Mouse (Mus musculus) liver, embryonic 14.5 days (tissue): ENCODE measurements at regions not wholly inside any gene's neighbourhood (a gene's known extent, or its start where the extent isn't known, plus 50 kb on each side); places are given as distances from the start of the nearest gene placed in this dataset.
A peak's percentile ranks its signal among the peaks of the same experiment; 100 is the strongest.

Source experiments
- ATAC-seq: fragments of 200-750 bp; cut with Nextera tagmentation; 2 replicates; pipeline ENCODE4 v1.8.0; 2017; ENCODE audit warnings: moderate number of reproducible peaks, mild to moderate bottlenecking, moderate library complexity; ENCODE audit not compliant: insufficient read depth
- DNase-seq, 3 experiments: peaks; one replicate each; pipeline ENCODE4 v3.0.0-alpha.2; 2012 to 2013; ENCODE audit warnings: low read depth in 3 of 3, low spot score in 3 of 3
- H3K27ac ChIP-seq: fragments of 300-500 bp; sonication (generic); 2 replicates; pipeline ENCODE4 v1.5.1; 2014; ENCODE audit warnings: moderate library complexity, mild to moderate bottlenecking, control low read depth, inconsistent platforms
- H3K27me3 ChIP-seq: fragments of 300-500 bp; sonication (generic); 2 replicates; pipeline ENCODE4 v1.6.1; 2014; ENCODE audit warnings: mild to moderate bottlenecking, low read length, moderate library complexity; ENCODE audit not compliant: control insufficient read depth, insufficient read depth
- H3K36me3 ChIP-seq: fragments of 300-500 bp; sonication (generic); replicated peaks from 2 replicates; pipeline ENCODE4 v1.6.1; 2014; ENCODE audit warnings: low read depth; ENCODE audit not compliant: control insufficient read depth, insufficient read depth
- H3K4me1 ChIP-seq, 2 experiments: fragments of 200-500 bp in 1 of 2; fragments of 300-500 bp in 1 of 2; sonication (generic) in 1 of 2; replicated peaks; 2 replicates each; pipeline ENCODE4 v1.6.1; 2012 to 2014; ENCODE audit warnings: antibody characterized with exemption in 1 of 2, inconsistent platforms in 1 of 2, low read length in 1 of 2; ENCODE audit not compliant: control insufficient read depth in 2 of 2, insufficient read depth in 2 of 2
- H3K4me2 ChIP-seq: fragments of 300-500 bp; sonication (generic); 2 replicates; pipeline ENCODE4 v1.6.1; 2014; ENCODE audit warnings: low read depth, mild to moderate bottlenecking, control low read depth, moderate library complexity
- H3K4me3 ChIP-seq, 2 experiments: fragments of 200-500 bp in 1 of 2; fragments of 300-500 bp in 1 of 2; sonication (generic) in 1 of 2; 2 replicates each; pipeline ENCODE4 v1.5.1; 2012 to 2014; ENCODE audit warnings: low read depth in 2 of 2, low read length in 2 of 2, mild to moderate bottlenecking in 2 of 2, control low read depth in 1 of 2, inconsistent platforms in 1 of 2, moderate library complexity in 1 of 2; ENCODE audit not compliant: insufficient read depth in 1 of 2
- H3K9ac ChIP-seq: fragments of 300-500 bp; sonication (generic); replicated peaks from 2 replicates; pipeline ENCODE4 v1.6.1; 2014; ENCODE audit warnings: mild to moderate bottlenecking, control low read depth, moderate library complexity
- H3K9me3 ChIP-seq: fragments of 300-500 bp; sonication (generic); 2 replicates; pipeline ENCODE4 v1.6.1; 2016; ENCODE audit warnings: low read length, mixed read lengths; ENCODE audit not compliant: control insufficient read depth
- CTCF ChIP-seq: IDR thresholded peaks from 2 replicates; pipeline ENCODE4 v1.5.1; 2016; ENCODE audit warnings: antibody characterized with exemption, low read depth, control low read depth
- EP300 ChIP-seq: IDR thresholded peaks from 2 replicates; pipeline ENCODE4 v1.6.1; 2016; ENCODE audit warnings: antibody characterized with exemption, low read depth
- WGBS: fragments of 180-500 bp; shearing (Covaris S2); extraction: QIAGEN DNeasy Blood & Tissue Kit; methylation state at CpG from one replicate; pipeline ENCODE4 v1.1.7; 2014; ENCODE audit not compliant: insufficient replicate concordance; 5-methylcytosine and 5-hydroxymethylcytosine counted together

- Histone ChIP-seq H3K9me3 (no peaks in the 10 kb centered on the region), H3K27me3 (peaks cover 58% of the 10 kb centered on the region), H3K36me3 (no peaks in the 10 kb centered on the region), H3K9ac (peak overlapping the region; percentile 35; the same call in 1 of the 2 replicates), H3K27ac (no peak overlapping the region), H3K4me2 (peak overlapping the region; percentile 99), H3K4me1 (peaks cover 16 to 22% of the 10 kb centered on the region in 2 experiments), H3K4me3 (peak overlapping the region; percentile 53 to 95)
- ATAC-seq = no peak
- DNase-seq = no peak
- 12% methylated on average over 26 of the region's 26 CpGs for WGBS
- TF ChIP-seq CTCF (no peak), EP300 (no peak)
Observed at GRCm38 (mm10) chr14:61684473-61685230, 77.4 kb downstream of the Kcnrg start.

DNA sequence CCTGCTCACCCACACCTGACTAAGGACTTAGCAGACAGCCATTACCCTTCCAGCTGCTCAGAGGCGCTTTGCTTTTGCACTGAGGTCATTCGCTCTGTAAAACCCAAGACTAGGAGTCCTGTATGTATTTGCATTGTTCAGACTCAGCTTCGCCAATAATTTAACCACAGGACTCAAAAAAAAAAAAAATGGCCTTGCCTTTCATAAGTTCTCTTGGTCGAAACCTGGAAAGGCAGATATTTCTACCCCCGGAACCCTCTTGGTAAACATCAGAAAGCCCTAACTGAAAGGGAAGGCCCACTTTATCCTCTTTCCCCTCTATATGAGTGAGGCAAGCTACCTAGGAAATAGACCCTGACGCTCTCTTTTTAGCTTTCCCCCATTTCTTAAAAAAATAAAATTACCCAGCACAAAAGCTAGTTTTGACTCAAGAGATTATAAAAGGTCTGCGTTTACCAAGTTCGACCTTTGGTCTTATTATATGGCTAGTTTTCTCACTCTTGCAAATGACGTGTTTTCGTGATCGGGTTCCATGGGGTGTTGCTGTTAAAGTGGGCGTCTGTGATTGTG, 78.1 kb downstream of the Kcnrg start:
- no peak overlapping the region for H3K4me3 ChIP-seq

GRCm38 (mm10) chr14:61686101-61686691, 78.9 kb downstream of the Kcnrg start:
- Histone ChIP-seq H3K27me3 (peaks cover 73% of the 10 kb centered on the region), H3K36me3 (no peaks in the 10 kb centered on the region), H3K4me1 (peaks cover 12 to 18% of the 10 kb centered on the region in 2 experiments), H3K9me3 (no peaks in the 10 kb centered on the region), H3K4me2 (peak overlapping the region; percentile 59), H3K27ac (no peak overlapping the region), H3K9ac (no peak overlapping the region), H3K4me3 (peak overlapping the region in 1 of 2 experiments; percentile 38; a peak in 2 of 4 replicates)
- TF ChIP-seq EP300 = no peak
- no peak for TF ChIP-seq CTCF
- DNase-seq = no peak
- ATAC-seq = no peak
- 1% methylated on average over 31 of the region's 35 CpGs for WGBS

More for the DNA sequence above, 78.1 kb downstream of the Kcnrg start:
- ATAC-seq (no peak), DNase-seq (no peak)
- Histone ChIP-seq H3K36me3 (no peaks in the 10 kb centered on the region), H3K27me3 (peaks cover 64% of the 10 kb centered on the region), H3K9ac (no peak overlapping the region), H3K27ac (no peak overlapping the region), H3K4me2 (peak overlapping the region; percentile 99; the same call in 1 of the 2 replicates), H3K4me1 (peaks cover 13 to 18% of the 10 kb centered on the region in 2 experiments), H3K9me3 (no peaks in the 10 kb centered on the region)
- no peak for TF ChIP-seq EP300
- no peak for TF ChIP-seq CTCF
- WGBS = 17% methylated on average over 12 of the region's 12 CpGs

- no peak overlapping the region for H3K27ac ChIP-seq
- H3K9ac ChIP-seq = no peak overlapping the region
- H3K4me1 ChIP-seq = peaks cover 12 to 18% of the 10 kb centered on the region in 2 experiments
- H3K4me3 ChIP-seq = peak overlapping the region; percentile 34 to 38
- peaks cover 79% of the 10 kb centered on the region for H3K27me3 ChIP-seq
- no peaks in the 10 kb centered on the region for H3K9me3 ChIP-seq
- 1% methylated on average over 33 of the region's 33 CpGs for WGBS
- TF ChIP-seq CTCF = no peak
- TF ChIP-seq EP300 = no peak
- no peaks in the 10 kb centered on the region for H3K36me3 ChIP-seq
- no peak for DNase-seq
- no peak for ATAC-seq
- peak overlapping the region; percentile 59 for H3K4me2 ChIP-seq
Observed at GRCm38 (mm10) chr14:61686821-61687341, 79.6 kb downstream of the Kcnrg start.
